Mouse (Mus musculus) adrenal gland, postnatal 4 days (tissue): ENCODE measurements around the gene Dkk3. TPM values are rescaled to one million over a fixed set of nuclear protein-coding genes. Genes with fewer than 3 reads are reported as not detected.
"Not testable (repeated sequence)": the region's sequence is repeated elsewhere in the genome, so short reads cannot be mapped to it uniquely, and the experiment has no call there.

Experiments used
- DNase-seq, 2 experiments: peaks; one replicate each; pipeline ENCODE4 v3.0.0; 2021 to 2022; ENCODE audit warnings: low spot score in 2 of 2, mixed read lengths in 2 of 2
- total RNA-seq, 2 experiments: library from RNA; stranded (reverse); gene quantifications; 2 replicates each; pipeline ENCODE4 v1.2.3; 2021

Dkk3 gene
- total RNA-seq, 2 experiments from 2014 or later = 17.3 to 17.7 TPM

DNA sequence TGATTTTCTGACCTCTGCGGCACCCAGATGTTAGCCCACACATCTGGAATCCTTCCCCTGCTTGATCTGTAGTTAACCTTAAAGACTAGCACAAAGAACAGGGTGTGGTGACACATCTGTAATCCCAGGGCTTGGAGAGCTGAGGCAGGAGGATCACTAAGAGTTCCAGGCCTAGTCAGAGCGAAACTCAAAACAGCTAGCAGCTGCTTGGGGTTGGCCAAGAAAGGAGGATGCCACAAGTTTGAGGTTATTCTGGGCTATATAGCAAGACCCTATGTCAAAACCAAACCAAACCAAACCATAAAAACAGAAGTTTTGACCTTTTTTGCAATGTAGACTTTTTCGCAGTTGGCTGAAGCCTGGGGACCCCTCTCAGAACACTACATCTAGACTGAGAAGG is 28.2 kb downstream of the Dkk3 start:
- no peak for DNase-seq

DNA sequence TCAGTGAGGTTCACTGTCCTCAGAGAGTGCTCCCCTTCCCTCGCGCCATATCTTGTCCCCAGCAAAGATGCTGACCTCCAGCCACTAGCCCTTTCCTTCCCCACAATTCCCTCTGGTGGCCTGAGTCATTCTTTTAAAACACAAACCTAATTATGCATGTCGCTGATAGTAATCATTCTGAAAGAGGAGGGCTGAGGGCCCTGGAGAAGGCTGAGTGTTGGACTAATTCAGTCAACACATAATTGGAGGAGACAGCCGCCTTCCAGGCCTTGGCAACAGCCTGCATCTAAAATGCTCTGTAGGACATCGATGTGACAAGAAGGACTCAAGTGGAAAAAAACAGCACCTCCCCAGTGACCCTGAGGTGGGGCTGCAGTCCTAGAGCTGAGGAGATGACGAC is 29.0 kb downstream of the Dkk3 start:
- DNase-seq = no peak

DNA sequence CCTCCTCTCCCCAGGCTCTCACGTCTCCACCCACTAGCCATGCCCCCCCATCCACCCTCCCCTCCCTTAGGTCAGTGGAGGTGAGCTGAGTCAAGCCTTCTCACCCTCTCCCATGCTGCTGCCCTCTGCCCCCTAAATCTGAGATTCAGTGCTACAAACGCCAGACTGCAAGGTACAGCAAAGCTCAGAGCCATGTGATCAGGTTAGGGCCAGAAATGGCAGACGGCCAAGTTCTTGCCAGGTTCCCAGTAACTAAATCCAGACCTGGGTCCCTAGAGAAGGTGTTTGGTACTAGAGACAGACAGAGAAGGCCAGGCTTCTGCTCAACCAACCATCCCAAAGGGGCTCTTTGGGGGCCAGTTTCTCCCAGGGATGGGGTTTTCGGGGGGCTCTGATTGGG is 30.0 kb downstream of the Dkk3 start:
- no peak for DNase-seq

DNA sequence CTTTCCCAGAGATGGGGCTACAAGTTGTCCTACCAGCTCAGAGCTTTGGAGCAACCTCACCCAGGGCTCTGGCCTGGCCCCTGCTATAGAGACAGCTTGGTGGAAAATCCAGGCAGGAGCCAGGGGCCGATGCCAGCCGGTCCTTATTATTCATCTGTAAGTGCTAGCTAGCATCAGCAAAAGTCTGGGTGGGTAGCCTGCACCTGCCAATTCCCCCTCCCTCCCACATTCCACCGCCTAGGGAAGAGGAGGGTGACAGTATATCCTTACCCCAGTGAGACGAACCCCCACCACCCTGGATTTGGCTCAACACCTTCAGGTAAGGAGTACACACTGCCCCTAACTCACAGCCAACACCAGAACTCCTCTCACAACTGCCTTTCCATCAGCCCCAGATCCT is 30.9 kb downstream of the Dkk3 start:
- no peak for DNase-seq

DNA sequence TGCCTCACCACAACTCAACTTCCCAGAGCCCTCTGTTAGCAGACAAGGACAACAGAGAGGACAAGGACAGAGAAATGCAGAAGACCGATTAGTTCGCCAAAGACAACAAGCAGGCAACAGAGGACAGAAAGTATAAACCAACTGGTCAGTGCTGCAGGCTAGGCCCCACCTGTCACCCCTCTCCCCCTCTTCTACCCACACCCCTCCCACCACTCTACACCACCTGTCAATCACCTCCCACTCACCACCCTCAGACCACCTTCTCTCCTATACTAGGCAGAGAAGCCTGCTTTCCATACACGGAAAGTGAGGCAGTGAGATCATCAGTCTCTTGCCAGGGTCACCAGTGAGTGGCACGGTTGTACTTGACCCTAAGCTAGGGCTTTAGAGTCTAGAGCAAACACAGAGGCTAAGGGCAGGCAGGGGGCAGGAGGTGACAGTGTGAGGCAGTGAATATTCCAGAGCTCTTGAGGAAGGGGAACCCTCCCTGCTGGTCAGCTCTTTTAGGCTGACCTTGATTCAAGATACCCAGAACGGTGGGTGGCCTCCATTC is 31.7 kb downstream of the Dkk3 start:
- no peak for DNase-seq

DNA sequence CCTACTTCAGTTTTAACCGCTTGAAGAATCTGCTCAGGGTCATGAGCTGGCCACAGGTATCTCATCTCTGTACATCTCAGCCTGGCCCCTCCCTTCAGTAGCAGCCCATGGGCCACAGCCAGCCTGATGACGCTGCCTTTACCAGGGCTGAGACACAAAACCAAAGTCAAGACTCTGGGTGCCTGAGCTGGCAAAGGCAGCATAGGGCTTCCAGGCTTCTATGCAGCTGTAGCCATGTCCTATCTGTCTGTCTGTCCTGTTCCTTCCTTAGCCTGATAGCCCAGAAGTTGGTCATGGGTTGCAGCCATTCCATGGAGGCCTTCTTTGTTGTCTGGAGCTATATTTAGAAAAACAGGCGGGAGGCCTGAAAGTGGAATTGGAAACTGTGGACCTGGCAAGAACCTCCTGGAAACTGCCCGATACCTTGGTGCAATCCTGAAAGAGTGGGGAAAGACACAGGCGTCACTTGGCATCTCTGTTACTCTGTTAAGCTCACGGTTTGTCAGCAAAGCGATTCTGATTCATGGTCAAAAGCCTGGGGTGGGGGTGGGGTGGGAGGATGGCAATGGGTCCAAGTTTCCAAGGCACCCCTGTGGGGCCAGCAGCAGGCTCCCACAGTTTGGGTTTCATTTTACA is 33.1 kb downstream of the Dkk3 start:
- DNase-seq = no peak

DNA sequence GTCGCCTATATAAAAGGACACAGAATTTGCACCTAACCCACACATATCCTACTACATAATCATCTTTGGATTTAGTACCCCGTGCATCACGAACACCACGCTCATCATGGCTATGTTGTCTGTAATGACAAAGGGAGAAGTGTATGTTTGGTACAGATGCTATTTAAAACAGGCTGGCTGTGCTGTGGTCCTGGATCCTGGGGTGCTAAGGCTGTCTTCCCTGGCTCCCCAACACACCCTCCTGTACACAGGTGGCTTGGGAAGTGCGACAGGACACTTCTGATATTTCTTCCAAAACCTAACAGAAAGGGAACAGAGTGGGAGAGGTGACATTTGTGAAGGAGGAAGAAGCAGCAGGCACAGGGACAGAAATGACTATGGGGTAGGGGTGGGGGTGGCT is 35.2 kb downstream of the Dkk3 start:
- DNase-seq = no peak

DNA sequence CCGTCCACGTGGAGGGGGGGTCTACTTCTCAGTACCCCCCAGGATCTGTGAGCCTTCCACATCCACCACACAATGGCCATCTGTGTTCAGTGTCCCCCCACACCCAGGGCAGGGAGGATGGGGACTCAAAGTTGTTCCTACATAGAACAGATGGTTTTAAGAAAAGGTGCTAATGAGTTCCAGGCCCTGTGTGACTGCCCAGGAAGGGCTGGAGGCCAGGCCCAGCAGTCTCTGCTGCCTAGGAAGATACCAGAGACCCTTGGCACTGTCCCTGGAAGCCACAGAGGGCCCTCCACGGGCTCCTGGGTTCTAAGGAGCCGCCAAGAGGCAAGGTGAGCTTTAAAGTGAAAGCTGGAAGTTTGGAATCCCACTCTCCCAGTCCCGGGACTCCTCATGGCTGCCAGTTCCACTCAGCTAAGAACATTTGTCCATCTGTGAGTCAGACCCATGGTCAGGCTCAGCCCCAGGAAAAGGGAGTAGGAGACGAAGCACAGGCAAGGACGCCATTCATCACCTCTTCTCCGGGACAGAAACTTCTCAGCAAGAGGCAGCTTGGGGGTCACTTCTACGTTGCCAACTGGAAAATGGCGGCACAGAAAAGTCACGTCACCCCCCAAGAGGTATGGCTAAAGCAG is 36.9 kb downstream of the Dkk3 start:
- no peak for DNase-seq

DNA sequence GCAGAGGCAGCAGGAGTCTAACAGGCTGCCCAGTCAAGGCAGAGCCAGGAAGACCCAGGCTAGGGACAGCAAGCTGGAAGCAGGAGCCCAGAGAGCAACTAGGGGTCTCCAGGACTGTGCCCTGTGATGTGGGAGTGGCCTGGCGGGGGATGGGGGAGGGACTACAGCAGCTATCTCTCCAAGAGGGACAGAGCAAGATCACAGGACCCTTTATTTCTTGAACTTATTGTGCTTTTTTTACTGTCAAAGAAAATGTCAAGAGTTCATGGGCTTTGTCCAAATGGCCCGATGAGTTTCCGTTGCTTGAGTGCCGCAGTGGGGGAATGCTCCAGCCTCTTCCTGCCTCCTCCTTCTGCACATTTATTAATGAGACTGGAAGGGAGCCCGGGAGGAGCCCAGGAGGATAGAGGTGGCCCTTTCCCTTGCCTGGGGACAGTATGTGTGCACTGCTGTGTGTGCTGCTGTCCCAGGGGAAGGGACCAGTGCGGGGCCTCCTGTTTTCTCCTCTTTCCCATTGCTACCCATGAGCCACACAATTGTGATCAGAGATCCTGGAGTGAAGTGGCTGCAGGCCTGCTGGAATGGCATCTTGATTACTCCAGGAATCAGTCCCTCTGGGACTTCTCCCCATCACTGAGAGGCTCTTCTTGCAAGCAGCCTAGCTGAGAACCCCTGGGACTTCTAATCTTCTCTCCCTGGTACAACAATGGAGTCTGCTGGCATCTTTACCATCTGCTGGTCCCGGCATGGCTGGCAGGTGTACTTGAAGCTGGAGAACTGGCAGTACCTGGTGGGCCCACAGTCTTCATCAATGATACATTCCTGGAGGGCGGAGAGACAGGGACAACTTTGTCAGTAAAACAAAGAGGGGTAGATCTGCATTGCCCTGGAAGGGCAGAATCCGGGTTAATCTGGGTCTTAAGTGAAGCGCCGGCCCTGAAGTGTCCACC is 37.7 kb downstream of the Dkk3 start:
- DNase-seq = no peak

DNA sequence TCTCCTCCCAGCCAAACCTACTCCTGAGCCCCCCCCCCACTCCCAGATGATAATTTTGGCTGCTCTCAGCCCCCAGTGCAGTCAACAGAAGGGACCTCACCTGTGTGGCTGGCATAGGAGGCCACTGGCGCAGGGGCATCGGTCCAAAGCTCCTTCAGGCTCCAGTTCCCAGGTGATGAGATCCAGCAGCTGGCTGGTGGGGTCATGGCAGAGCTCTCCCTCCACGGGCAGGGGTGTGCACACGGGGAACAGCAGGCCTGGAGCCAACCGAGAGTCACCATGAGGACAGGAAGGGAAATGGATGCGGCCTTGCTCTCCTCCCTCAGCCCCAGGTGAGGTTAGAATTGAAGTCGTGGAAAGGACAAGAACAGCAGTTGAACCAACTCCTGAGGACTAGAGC is 39.6 kb downstream of the Dkk3 start:
- no peak for DNase-seq

DNA sequence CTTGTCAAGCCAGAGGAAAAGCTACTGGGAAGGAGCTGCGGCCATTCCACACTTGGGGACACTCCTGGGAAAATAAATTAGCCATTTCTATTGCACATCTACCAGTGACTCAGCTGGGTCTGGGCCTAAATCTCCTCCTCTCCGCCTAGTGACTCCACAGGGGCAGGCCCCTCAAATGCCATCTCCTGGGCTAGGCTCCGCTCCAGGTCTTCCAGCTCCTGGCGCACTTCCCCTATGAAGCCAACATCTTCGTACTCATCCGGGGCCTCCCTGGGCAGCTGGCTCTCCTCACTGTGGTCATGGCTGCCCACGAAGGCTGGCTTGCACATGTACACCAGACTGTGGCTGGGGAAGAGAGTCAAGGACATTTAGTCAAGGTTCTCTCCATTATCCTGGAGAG is 40.8 kb downstream of the Dkk3 start:
- DNase-seq = no peak

DNA sequence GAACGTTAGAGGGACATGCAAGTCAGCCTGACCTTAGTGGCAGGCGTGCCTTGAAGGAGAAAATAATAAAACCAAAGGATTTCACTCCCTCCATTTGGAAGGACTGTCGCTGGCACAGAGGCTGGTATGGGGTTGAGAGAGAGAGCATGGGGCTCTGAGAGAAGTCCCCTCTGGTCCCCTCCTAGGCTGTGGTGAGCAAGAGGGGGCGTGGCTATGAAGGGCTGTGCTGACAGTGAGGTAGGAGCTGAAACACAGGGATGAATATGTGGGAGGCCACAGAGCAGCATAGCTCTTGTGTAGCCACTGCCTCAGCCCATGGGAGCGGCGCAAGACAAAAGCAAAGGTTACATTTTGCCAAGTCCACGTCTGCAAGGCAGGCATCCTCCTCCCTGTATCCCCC is 41.4 kb downstream of the Dkk3 start:
- DNase-seq = no peak

DNA sequence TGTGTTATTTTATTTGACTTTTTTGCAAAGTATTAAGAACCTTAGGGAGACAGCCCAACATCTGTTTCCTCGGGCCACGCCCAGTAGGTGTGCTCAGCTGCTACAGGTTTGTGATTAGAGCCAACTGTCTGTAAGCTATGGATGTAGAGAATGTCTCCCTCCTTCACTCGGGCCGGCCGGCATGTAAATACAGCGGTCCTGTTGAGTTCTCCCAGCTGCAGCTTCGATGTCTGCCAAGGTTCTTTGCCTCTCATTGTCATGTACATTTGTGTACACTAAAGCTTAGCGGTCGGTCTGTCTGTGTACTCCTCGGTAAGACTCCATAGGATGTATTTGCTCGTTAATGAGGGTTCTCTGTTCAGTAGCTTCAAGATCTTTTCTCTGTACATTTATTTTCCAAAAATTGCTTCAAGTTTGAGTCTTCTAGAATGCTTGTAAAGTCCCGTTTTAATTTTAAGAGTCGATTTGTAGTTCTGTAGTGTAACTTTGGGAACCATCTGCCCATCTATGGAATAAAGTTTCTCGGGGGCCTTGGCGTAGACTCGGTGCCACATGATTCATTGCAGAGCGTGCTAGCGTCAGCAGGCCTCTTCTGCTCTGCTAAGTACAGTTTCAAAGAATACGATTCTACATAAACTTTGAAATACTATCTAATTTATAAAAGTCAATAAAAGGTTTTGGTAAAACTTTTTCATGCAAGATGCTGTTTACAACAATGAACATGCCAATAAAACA is 48.1 kb downstream of the Dkk3 start:
- no peak for DNase-seq

DNA sequence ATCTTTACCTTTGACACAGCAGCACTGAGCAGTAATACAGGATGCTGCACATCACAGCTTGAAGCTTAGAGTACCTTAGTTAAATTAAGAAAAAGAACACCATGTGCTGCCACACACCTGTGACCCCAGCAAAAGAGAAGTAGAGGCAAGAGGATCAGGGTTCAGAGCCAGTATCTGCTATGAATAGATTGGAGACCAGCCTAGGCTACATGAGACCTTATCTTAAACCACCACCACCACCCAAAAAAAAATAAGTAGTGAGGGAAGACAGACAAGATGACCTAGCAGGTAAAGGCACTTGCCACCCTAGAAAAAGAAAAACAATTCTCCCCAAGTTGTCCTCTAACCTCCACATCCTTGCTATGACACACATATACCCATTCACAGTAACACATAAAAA is 50.1 kb downstream of the Dkk3 start:
- DNase-seq = no peak

DNA sequence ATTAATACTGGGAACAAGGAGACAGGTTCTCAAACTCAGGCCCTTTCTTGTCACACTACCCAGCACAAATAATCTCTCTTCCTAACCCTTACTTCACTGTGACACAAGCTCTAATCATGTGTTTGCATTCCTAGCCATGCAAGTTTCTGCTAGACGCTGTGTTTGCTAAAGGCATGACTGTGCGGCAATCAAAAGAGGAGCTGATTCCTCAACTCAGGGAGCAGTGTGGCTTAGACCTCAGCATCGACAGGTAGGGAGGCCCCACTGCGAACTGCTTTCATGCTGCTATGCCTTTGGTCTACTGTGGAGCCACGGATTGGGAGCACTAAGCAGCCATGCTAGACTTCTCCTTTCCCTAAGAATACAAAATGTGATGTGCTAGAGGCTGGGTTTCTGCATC is 55.0 kb downstream of the Dkk3 start:
- no peak for DNase-seq

DNA sequence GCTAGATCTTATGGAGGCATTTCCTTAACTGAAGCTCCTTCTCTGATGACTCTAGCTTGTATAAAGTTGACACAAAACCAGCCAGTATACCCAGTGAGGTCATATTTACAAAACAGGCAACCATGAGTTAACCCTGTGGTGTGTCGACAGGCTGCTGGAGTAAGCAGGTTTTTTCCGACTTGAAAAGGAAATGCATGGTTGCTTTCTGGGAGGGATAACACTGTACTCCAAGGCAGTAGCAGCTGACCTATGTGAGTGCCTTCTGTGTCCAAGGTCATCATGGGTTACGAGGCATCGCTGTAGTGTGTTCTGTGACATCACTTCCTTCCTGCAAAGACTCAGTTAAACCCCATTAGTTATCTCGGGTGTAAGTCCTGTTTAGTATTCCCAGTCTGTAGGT is 55.9 kb downstream of the Dkk3 start:
- DNase-seq = no peak

DNA sequence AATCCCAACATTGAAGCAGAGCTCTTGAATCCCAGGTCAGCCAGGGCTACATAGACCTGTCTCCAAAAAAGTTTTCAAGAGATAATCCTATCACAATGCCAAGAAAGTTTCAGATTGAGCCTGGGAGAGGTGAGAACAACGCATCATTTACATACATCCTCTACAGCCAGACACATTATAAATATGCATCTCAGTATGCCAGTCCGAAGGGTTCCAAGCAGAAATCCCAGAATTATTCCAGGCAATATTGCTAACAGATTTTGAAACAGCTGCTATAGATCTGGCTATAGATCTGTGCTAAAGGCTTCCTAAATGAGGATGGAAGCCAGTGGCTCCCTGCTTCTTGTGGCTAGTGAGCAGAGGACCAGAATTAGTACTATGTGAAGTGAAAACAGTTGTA is 58.0 kb downstream of the Dkk3 start:
- no peak for DNase-seq

DNA sequence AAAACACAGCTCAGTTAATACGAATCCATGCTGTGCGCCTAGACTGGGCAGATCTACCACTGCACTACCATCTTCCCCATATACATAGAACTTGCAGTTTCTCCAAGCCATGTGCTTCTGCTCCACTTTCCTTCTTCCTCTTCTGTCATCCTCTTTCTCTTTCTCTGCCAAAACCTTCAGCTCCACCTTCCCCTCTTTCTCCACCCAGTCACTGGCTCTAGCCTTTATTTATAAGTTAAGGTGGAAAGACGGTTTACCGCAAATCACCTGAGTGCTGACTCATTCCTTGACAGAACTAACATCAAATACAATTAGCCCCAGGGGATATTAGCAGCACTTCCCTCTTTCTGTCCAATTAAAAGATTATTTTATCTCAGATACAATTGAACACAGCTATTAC is 63.9 kb downstream of the Dkk3 start:
- not testable (repeated sequence) for DNase-seq

DNA sequence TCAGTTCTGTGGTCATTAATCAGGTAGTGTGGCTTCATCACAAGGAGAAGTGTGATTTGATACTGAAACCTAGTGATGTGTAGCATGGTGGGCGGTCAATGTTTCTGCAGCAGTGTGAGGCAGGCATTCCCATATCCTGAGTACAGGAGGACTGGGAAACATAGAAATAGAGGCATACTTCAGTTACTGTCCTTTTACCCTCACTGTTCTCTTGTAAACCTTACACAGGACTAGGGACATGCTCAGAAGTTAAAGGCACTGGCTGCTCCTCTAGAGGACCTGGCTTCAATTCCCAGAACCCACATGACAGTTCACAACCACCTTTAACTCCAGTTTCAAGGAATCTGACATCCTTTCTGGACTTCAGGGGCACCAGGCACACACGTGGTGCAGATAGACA is 72.7 kb downstream of the Dkk3 start:
- no peak for DNase-seq

DNA sequence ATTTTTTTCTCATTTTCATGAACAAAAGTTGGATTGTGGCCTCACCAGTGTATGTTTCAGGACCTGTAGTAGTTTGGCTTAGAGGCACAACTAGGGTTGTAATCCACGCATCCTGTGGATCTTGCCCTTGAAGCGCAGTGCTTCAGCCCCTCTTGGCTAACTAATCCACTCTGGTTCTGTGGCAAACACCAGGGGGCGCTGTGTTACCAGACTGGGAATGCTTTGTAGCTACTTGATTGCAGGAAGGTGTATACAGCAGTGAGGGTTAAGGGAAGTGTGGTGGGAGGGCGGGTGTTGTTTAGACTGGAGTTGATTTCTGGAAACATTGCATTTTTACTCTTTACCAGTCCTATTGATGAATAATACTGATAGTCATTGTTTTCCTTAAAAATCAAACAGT is 73.8 kb downstream of the Dkk3 start:
- DNase-seq = peak; percentile 74 to 76

DNA sequence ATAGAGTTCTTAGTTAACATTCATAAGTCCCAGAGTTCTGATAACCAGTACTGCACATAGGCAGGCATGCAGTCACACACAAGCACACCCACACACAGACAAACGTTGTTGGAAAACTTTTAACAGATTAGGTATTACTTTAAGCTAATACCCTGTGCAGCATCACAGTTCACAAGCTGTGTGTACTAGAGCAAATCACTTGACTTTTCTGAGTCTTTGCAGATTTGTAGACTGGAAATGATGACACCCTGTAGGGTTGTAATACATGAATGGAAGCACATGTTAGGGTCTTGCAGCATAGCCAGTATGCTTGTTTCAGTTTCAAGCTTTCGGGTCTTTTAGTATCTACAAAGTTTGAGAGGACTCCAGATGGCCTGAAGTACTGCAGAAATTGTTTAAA is 74.6 kb downstream of the Dkk3 start:
- no peak for DNase-seq
